Mouse (Mus musculus) megakaryocyte, embryonic 14.5 days (primary cell): ENCODE measurements around the gene Umodl1.

Experiments
- FLI1 ChIP-seq: IDR thresholded peaks from 2 replicates; pipeline ENCODE4 v1.6.1; 2012; ENCODE audit warnings: low read length, inconsistent platforms, mixed read lengths
- GATA1 ChIP-seq: IDR thresholded peaks from 3 replicates; pipeline ENCODE4 v1.6.1; 2012; ENCODE audit warnings: mixed read lengths, low read length, inconsistent platforms, borderline replicate concordance

DNA sequence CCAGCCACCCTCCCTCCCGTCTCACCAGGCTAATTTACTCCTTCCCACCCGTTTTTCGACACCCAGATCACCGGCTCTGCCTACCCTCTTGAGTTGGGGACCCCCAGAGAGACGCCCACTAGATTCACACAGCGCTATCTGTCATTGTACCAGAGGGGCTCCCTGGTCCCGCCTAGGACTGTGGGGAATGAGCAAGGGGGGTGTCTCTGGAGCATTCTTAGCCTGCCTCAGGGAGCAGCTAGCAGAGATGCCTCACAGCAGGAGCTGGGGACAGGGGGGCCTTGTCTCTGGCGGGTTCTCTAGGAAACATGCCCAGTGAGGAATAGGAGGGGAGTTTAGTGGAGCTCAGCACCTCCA, 42.7 kb upstream of the Umodl1 start:
- TF ChIP-seq GATA1 (no peak), FLI1 (no peak)
